Mouse (Mus musculus) cerebellum, postnatal 25 days (tissue): ENCODE results near the gene Nthl1.
A peak's percentile ranks its signal among the peaks of the same experiment; 100 is the strongest.

ENCODE experiments used
- DNase-seq, 2 experiments: peaks; one replicate each; pipeline ENCODE4 v3.0.0; 2021; ENCODE audit warnings: mixed read lengths in 2 of 2

The Nthl1 gene

DNA sequence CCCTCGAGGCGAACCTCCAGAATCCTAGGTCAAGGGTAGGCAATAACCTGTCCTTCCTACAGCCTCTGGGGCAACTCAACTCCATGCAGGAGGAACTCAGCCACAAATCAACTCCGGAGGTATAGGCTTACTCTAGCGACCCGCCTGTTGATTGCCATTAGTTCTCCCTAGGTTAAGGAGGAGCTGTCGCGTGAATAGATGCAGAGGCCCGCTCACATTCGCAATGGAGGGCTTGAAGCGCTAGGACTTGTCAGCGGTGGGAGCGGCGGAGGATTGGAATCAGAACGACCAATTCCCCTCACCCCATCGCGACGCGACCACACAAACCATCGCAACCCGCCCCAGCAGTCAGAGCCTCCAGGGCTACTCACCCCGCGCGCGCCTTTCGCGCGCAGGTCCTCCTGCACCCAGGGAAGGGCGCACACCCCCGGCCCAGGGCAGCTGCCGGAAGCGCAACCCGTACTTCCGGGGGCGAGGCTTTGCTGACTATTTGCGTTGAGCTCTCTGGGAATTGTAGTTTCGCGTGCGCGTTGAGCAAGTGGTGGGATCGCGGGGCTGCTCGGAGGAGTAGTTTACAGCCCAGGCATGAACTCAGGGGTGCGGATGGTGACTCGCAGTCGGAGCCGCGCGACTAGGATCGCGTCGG lies at the start of gene Nthl1, which contains the start of gene Tsc2:
Gene Nthl1 (plus strand): TSS at position 514 of the 646 bp plus-strand sequence.
Gene Tsc2 (minus strand): TSS at position 464 of the 646 bp plus-strand sequence.
- peak; percentile 85 to 87 for DNase-seq

DNA sequence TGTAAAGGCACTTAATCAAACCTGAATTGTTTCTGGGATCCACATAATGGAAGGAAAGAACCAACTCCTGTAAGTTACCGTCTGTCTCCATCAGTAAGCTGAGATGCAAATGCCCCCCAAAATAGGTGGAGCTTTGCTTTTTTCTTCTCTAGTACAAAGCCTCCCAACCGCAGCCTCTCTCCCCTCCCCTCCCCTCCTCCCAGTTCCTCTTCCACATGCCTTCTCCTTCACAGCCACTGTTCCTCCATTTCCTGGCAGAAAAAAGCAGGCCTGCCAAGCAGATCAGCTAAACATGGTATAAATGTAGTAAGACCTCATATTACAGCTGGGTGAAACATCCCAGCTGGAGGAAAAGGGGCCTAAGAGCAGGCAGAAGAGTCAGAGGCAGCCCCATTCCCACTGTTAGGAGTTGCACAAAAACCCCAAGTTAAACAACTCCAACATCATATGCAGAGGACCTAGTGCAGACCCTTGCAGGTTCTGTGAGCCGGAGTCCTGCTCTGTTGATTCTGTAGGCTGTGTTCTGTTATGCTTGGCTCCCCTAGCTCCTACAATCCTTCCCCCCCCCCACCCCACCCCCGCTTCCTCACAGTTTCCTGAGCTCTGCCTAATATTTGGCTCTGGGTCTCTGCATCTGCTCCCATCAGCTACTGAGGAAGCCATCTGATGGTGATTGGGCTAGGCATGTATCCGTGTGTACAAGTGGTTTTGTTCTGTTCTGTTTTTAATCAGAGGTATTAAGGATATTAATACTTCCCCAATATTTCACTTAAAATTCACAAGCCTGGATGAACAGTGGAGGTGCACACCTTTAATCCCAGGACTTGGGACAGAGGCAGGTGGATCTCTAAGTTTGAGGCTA lies 48.6 kb upstream of the Nthl1 start:
- no peak for DNase-seq

DNA sequence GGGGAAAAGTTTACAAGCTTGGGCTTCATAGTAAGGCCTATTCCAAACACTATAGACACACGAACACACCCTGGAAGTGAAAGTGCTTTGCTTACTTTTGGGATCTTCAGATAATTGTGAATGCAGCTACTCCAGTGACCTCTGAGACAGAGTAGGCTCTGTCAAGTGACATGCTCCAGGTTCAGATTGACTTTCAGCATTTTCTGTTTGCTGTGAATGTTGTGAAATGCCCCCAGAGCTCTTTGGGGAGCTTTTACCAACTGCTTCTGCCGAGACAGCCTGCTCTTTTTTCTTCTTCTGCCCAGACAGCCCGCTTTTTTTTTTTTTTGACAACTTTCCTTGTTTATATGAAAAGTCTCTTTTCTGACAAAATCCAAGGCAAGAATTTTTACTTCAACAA lies 48.0 kb upstream of the Nthl1 start:
- no peak for DNase-seq

DNA sequence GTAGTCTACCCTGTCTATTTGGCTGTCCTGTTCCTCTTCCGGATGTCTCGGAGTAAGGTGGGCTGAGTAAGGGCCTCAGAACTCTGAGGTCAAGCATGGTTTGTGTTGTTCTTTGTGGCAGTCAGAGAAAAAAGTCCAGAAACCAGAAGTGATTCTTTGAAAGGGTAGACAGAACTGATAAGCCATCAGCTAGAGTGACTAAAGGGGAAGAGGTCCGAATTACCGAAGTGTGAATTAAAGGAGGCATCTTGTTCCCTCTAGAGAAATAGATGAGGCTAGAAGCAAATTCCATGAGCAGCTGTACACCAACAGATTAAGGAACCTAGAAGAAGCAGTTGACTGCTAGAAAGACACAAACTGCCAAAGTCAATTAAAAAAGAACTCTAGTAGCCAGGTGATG lies 45.9 kb upstream of the Nthl1 start:
- no peak for DNase-seq

DNA sequence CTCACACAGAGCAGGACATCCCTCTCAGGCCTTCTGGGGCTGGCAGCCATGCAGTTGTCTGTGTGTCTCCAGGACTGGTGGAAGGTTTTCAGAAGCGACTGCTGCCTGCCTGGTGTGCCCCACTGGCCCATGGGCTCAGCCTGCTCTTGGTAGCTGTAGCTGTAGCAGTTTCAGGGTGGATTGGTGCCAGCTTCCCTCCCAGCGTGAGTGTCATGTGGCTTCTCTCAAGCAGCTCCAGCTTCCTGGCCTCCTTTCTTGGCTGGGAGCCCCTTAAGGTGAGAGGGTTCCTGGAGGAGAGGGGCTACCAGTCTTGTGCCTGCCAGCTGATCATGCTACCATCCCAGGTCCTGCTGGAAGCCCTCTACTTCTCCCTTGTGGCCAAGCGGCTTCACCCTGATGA lies 41.5 kb upstream of the Nthl1 start:
- DNase-seq: peak; percentile 76 to 85

DNA sequence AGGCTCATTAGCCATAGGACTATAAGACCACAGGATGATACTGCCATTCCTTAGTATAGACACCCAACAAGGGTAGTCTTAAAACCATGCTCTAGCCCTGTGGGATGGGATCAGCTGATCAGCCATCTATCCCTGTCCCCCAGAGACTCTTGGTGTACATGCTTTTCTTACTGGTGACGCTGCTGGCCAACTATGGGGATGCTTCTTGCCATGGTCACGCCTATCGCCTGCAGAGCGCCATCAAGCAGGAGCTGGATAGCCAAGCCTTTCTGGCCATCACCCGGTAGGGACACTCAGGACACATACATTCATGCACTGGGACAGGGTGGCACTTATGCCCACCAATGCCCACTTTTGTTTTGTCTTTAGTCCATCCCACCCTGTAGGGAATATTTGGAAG lies 40.8 kb upstream of the Nthl1 start:
- no peak for DNase-seq

DNA sequence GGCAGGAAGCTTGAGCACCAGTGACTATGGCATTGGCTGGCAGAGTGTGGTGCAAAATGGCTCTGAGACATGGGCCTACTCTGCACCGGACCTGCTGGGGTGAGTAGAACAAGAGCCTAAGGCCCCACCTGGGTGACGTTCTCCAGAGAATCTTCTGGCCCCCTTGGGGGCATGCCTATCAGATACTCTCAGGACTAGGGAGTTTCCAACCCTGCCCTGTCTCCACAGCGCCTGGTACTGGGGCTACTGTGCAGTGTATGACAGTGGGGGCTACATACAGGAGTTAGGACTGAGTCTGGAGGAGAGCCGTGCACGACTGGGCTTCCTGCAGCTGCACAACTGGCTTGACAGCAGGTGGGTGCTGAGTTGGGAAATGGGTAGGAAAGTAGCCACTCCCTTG lies 39.2 kb upstream of the Nthl1 start:
- no peak for DNase-seq

DNA sequence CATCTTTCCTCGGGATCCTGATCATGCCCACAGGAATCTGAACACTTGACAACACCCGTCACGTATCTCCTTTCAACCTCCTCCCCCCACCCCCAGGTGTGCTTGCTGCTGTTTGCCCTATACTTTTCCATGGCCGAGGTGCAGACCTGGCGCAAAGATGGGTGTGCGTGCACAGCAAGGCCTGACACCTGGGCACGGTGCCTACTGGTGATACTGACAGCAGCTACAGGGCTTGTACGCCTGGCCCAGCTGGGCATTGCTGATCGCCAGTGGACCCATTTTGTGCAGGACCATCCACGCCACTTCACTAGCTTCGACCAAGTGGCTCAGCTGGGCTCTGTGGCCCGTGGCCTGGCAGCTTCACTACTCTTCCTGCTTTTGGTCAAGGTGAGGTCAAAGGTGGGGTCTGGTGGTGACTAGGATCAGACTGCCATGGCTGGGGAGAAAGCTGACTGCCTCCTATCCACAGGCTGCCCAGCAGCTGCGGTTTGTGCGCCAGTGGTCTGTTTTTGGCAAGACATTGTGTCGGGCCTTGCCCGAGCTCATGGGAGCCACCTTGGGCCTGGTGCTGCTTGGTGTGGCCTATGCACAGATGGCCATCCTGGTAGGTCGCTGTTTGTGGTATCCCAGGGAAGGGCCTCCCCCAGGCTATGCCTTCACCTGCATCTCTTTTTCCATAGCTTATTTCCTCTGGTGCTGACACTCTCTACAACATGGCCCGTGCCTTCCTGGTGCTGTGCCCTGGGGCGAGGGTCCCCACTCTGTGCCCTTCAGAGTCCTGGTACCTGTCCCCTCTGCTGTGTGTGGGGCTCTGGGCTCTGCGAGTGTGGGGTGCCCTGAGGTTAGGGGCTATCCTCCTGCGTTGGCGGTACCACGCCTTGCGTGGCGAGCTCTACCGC lies 38.2 kb upstream of the Nthl1 start:
- DNase-seq: peak; percentile 49 to 65

DNA sequence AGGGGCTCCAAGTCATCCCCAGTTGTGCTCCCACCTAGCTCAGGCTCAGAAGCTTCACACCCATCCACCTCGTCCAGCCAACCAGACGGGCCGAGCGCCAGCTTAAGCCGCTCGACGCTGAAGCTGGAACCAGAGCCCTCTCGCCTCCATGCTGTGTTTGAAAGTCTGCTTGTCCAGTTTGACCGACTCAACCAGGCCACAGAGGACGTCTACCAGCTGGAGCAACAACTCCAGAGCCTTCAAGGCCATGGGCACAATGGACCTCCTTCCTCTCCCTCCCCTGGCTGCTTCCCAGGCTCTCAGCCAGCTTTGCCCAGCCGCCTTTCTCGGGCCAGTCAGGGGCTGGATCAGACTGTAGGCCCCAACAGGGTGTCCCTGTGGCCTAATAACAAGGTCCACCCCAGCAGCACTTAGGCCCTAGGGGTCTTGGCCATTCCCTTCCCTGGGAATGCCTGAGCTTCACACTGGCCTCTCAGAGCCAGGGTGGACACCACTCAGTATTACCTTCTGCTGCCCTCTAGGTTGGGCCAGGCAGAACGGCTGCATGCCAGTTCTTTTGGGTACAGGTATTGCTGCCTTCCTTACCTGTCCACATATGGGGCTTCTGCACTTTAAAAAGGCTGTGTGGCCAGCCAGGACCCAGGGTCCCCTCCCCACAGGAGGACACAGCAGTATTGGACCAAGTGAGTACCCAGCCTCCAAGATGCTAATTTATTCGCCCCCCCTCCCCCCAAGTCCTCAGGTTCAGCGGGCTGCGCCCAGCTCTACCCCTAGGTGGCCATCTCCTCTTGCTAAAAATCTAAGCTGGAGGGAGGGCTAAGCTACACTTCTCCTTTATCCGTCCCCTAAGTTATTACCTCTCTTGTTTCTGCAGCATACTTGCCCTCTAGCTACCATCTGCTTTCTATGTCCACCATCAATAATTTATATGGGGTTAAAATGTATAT lies 37.1 kb upstream of the Nthl1 start:
- DNase-seq: peak; percentile 72 to 76

DNA sequence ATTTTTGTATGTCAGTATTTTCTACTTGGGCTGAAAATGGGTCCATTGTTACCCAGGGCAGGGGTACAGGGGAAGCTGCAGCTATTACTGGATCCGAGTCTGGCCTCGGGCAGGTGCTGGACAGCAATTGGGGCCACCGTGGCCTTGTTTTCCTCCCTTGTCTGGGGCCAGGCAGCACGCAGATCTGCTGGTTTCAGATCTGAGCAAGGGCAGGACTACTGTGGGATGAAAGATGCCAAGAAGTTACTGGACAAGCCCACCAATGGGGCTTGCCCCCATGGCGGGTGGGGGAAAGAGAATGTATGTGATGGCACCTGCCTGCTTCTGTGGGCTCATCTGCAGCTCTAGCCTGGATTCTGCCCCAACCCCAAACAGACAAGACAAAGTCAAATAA lies 36.4 kb upstream of the Nthl1 start:
- DNase-seq: peak; percentile 36 to 43

DNA sequence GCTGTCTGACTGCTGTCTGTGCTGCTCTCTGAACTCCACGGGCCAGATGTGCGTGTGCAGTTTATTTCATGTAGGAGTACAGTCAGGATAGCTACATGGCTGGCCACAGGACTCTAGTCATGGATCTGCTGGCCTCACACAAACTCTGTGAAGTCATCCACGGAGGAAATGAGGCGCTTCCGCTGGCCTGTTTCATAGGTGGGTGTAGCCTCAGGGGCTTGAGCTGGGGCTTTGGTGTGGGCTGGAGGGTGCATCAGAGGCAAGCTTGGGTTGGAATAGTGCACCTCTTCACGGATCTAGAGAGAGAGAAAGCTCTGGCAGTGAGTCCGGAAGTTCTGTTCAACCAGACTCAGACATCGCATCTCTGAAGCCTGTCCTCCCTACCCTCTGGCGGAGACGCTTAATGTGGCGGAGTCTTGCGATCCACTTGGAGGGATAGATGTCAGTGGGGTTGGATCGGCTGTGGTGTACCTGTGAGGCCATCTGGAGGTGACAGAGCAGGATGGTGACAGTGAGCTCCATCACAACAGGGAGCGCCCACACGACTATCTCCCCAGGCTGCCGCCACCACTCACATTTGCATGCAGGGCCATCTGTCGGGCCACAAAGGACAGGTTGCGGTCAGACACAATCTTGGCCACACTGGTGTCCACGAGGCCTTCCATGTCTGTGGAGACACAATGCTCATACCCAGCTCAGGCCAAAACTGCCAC lies 35.9 kb upstream of the Nthl1 start:
- DNase-seq: peak; percentile 89

DNA sequence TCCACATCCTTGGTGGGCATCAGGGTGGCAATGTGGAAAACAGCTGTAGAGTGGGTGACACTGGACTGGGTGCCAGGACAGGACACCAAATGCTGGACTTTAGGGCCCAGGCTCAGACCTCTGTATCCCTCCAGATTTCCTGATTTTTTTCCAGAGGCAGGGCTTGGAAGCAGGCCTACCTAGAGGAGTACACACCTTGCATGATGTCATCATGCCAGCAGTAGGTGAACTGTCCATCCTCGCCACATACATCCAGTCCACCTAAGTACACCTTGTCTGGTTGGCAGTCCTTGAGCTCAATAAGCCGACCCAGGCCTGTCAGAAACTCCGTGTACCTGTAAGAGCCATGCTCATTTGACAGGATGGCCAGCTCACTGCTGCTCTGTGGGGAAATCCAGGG lies 34.5 kb upstream of the Nthl1 start:
- no peak for DNase-seq

DNA sequence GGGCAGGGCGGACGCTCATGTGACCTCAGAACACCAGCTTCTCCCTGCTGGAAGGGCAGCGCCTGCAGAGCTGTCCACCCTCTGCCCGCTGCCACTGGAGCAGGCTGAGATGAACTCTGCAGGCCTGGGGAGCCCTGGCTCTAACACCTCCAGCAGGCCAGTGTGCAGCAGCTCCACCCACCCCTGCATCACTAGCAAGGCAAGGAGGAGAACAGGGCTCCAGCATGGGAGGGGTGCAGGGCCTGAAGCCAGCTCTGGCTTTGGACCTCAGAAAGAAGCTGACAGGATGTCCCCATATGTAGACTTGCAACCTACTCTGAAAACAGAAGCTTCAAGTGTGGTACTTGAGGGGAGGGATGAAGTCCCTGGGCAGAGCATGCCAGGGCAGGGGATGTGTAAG lies 32.0 kb upstream of the Nthl1 start:
- peak; percentile 49 to 64 for DNase-seq

DNA sequence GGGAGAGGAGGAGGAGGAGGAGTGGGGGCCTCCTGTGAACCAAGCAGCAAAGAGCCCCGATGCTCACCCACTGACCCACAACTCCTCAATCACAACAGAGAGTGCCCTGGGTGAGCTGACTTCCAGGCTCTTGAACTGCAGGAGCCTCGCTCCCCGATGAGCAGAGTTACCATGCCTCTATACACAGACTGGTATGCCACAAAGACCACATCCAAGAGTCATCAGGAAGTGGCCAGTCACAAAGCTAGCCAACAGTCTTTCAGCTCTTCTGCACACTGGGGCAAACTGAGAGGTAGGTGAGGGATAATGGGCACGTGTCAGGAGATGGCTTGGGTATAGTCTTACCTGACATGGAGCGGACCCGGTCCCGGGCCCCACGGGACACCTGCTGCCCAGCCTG lies 28.5 kb upstream of the Nthl1 start:
- no peak for DNase-seq

DNA sequence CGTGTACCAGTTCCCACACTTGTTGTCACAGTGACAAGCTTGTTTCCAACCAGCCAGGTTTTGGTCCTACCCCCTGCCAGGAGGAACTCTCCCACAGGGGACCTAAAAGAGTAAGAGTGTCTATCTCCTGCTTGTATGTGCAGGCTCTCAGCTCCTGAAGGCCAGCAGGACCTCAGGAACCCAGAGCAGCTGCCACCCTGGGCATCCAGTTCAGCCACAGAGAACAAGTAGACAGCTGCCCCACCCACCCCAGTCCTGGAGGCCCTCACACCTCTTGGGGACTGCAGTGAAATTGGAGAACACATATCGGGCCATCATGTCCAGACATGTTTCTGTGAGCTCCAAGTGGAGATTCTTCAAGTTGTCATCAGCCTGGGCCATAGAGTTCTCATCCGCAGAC lies 27.9 kb upstream of the Nthl1 start:
- no peak for DNase-seq

DNA sequence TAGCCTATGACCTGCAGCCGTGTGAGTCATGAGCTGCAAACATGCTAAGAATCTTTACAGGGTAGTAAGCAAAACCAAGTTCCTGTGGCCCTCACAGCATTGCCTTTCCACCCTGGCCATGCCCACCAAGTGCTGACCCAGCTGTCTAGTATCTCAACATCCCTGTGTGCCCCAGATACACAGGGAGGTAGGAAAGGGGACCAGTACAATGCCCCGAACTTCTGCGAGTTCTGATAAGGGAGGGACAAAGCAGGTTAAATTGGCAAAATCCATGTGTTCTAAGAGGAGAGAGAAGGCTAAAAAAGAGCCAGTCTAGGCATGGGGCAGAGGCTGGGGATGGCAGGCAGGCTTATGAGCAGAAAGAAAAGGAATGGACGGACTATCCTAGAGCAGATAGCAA lies 24.1 kb upstream of the Nthl1 start:
- DNase-seq: no peak

DNA sequence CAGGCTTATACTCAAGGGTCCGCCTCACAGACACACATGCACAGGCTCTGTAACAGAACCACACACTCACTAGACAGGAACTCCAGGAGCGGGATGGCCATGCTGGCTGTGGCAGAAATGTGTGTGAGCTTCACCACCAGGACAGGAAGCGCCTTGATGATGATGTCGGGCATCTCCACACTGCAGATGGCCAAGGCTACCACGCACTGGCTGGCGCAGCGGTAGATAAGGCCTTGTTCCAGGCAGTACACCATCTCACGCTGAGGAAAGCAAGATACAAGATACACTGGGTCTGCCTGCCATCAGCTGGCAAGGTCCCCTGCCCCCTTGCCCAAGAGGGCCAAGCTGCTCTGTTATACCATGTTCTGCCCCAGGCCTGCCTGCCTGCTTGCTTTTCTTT lies 23.6 kb upstream of the Nthl1 start:
- peak in 1 of 2 experiments; percentile 42 for DNase-seq

DNA sequence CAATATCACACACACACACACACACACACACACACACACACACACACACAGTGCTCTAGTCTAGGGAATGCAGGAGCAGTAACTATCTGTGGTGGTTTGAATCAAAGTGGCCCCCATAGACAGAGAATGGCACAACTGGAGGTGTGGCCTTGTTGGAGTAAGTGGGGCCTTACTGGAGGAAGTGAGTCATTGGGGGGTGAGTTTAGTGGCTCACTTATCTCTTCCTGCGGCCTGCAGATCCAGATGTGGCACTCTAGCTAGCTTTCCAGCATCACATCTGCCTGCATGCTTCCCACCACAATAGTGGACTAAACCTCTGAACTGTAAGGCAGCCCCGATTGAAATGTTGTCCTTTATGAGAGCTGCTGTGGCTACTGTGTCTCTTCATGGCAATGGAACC lies 21.8 kb upstream of the Nthl1 start:
- DNase-seq: no peak

DNA sequence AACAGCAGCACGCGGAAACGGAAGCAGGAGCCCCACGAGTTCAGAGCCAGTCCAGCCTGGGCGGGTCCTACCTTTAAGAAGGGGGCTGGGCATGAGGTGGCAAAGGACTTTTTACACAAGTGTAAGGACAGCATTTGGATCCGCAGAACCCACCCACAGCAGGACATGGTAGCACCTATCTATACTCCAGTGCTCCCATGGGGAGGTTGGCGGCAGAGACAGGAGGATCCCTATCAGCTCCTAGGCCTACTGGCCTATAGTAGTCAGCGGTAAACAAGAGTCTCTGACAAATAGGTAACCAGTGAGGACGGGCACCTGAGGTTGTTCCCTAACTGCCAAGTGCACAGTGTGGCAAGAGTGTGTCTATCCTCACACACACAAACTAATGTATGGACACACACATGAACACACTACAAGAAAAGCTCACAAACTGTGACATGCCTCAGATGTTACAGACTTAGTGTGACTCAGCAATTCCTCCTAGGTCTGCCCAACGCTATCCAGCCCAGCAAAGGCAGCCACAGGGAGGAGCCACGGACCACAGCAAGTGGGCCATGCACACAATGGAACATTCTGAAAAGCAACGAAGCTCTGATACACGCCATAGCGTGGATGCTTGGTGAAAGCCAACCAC lies 14.8 kb upstream of the Nthl1 start:
- DNase-seq: no peak

DNA sequence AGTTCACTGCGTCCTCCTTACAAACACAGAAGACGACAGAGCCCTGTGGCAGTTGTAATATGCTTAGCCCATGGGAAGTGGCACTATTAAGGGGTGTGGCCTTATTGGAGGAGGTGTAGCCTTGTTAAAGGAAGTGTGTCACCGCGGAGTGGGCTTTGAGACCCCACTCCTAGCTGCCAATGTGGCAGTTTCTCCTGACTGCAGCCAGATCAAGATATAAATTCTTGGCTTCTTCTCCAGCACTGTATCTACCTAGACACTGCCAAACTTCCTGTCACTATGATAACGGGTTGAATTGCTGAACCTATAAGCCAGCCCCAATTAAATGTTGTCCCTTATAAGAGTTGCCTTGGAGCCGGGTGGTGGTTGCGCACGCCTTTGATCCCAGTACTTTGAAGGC lies 7.0 kb upstream of the Nthl1 start:
- no peak for DNase-seq

DNA sequence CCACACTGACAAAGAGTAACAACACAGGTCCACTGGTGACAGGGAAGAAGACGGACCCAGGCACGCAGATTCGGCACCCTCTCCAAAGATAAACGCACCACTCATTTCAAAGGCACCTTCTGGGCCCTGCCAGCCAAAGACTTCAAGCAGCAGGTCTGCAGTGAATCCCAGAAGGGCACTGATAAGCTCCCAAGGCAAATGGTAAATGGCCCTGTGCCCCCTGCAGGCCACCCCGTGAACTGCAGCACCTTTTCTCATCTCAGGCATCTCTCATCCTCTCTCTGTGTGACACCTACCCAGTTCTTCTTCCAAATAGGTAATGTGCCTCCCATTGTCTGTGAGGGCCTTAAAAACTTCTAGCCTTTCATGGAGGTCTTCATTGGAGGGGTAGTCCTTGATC lies 3.8 kb upstream of the Nthl1 start:
- DNase-seq: peak; percentile 92 to 93
